Mouse (Mus musculus) T-helper 1 cell (primary cell): ENCODE measurements at regions not wholly inside any gene's neighbourhood (a gene's known extent, or its start where the extent isn't known, plus 50 kb on each side); places are given as distances from the start of the nearest gene placed in this dataset.

ENCODE experiments used
- in situ Hi-C: fragments of 300-600 bp; cut with MboI, MseI; formaldehyde crosslinking; loops from one replicate; pipeline ENCODE4 v1.15.1; 2025; ENCODE audit warnings: high pct_unique_total_duplicates

DNA sequence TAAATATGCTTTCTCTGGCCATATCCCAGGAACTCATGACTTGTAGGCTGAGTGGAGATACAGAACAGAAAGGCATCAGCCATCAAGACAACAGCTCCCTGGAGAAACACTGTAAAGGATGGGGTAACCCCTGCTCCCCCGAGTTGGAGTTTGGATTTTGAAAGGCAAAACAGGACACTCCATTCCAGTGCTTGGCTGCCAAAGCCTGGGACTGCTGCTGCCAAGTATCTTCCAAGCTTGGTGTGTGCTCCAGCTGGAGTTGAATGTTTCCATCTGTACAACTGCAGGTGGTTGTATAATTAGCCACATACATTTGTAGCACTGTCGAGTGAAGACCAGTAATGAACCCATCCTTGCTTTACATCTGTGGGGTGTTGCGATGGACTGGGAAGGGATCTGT lies 62.1 kb downstream of the 4933412E24Rik start:
- in situ Hi-C loops, result no loop called here

DNA sequence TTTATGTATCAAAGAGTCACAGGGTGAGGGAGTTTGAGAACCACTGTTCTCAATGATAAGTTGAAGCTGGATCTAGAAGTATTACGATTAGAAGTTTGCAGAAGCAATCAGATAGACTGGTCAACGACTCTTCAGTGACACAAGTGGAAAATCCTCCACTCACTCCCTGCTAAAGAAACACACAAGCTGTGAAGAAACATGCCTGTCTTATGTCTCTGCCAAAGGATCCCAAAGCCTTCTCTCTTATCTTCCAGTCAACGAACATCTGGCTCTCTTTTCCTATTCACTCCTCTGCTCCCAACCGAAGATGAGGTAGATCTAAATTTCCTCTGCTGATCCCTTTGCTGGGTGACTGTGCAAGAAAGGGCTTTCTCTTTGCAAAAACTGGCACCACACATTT lies 62.6 kb downstream of the 4933412E24Rik start:
- in situ Hi-C loops, result no loop called here

DNA sequence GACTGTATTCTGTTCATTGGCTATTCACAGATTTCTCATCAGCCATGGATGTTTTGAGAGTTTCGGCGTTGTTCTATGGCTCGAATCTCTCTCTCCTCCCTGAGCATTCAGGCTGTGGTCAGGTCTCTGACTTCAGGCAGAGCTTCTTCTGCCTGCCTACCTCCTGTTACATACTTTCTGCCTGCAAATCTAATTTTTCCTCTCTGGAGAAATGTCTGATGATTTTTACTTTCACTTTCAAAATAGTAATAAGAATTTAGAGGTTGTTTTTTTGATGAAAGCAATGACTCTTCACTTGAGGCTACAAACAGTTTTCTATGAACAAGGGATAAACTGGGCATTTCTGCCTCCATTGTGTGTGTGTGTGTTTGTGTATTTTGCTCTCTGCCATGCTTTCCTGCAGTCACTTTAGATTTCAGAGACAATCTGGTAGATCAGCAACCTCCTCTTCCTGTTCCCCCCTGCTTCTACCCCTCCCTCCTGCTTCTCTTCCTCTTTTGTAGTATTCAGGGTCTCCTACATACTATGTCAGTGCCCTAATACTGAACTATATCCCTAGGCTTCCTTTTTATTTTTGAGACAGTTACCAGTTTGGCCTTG lies 65.7 kb downstream of the 4933412E24Rik start:
- in situ Hi-C loops, result no loop called here

DNA sequence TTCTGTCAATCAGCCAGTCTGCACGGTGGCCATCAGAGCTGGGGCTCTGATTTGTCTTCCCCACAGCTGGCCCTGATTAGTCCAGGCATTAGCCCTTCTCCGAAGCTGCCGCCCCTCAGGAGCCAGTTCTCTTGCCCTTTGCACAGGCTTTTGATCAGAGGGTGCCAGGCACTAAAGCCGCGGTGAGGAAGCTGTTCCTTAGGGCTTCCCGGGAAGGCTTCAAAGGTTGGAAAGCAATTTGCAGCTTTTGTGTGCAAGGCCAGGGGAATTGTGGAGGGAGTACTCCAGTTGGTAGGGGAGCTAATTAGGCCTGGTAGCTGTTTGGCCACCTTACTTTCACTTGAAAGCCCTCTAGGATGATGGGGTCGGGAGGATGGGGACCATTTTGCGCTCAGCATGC lies 71.2 kb downstream of the 4933412E24Rik start:
- in situ Hi-C loops, result no loop called here

DNA sequence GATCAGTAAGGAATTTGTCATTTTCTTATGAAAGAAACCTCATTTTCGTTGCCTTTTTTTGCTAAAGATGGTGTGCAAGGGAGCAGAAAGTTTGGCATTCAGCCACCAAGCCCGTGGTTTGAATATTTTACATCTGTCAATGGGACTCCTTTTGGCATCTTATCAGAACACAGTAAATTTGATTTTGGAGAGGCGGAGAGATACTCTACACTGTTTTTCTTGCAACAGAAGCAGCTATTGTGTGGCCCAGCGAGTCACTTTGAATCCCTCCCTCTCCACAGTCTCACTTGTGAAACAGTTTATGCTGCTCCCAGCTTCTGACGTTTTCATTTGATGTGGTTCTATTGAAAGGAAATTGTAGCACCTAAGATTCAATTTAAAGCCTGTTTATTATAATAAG lies 79.9 kb downstream of the 4933412E24Rik start:
- in situ Hi-C loops, result no loop called here

DNA sequence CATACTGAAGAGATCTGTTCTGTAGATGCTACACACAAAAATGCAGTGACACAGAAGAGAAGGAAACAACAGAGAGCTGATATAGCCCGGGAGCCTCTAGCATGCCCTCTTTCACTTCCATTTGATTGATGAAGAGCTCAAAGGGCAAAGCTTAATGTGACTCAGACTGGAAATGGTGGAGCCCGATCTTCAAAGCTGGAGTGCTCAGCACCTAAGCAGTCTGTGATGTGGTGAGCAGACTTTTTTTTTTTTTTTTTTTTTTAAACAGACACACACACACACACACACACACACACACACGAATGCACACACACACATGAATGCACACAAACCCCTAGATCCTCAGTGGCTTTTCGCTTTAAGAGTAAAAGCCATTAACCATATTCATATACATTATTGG lies 102.6 kb downstream of the 4933412E24Rik start:
- in situ Hi-C loops, result no loop called here

DNA sequence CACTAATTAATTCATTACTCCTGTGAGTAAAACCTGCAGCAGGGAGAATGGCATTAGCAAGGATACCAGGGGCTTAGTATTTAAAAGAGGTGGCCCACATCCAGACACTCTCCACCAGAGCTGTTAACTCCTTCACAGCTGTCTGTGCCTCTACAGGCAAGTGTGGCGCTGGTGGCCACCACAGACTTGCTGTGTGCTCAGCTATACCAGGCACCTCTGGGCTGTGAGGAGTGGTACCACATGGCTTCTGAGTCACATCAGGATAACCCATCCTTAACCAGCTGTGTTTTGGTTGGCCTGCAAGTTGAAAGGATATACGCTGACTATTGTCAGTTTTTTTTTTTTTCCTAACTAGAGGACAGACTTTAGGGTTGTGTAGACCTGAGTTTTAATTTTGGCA lies 108.1 kb downstream of the 4933412E24Rik start:
- in situ Hi-C loops, result no loop called here

DNA sequence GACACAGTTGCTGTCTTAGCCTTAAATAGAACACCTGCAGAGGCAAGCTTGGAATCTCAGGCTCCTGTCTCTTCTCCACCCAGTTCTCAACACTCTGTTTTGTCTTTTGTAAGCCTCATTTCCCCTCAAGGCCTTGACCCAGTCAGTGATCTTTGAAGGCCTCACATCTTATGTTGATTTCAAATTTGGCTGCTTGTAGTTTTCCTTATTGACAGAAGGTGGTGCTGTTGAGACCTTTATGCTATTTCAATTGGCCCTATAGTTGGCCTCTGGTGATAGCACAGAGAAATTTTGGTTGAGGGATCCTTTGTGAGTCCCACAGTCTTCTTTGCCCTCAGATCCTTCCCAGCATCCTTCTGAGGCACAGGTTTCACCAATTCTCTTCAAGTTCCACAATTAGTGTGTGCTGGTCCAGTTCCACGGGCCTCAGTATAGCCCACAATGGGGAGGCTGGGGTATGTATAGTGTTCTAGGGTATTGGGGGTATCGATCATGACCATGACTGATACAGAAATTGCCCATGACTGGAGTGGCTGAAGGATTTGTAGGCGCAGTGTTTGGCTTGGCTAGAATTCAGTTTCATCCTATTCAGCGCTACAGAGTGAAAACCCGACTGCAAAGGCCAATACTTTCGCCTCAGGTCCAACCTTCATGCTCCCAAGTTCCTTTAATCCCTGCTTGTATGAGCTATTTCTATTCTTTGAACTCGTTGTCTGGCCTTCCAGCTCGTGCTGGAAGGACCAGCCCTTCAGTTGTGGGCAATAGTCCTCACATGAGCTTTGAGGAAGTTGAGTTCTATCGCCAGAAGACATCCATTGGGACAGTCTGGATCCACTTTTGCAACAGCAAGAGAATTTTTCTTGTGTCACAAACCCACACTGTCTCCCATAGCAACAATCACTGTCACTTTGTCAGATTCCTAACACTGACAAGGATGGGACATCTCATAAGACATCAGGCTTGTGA lies 110.3 kb downstream of the 4933412E24Rik start:
- in situ Hi-C loops, result no loop called here

DNA sequence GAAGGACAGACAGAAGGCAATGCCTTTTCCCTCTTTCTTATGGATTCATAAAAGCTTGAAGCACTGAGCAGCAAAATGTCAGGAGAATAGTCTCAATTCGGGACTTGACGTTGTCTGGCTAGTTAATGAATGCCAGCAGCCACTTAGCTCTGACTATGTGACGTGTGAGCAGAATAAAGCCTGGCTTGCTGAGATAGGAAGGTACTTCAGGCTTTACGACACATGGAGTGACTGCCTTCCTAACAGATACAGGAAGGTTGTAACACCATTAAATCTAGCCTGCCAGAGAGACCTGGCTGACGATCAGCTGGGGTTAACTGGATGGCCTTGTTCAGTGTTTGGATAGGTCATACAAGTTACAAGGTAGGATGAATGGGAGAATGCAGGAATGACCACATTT lies 111.7 kb downstream of the 4933412E24Rik start:
- in situ Hi-C loops, result no loop called here

DNA sequence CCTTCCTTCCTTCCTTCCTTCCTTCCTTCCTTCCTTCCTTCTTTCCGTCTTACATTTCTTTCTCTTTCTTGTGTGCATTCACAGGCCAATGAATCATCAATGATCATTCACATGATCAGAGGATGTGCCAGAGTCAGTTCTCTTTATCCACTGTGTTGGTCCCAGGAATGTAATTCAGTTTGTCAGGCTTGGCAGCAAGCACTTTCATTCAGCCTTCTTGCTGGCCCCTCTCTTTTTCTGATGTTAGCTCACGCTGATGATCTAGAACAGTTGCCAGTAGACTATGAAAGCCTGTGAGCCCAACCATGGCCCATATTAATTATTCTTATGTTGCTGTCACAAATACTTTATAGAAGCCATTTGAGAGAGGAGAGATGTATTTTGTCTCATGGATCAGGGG lies 127.4 kb downstream of the 4933412E24Rik start:
- in situ Hi-C loops, result loop anchor here (25.0 kb wide), 1 partner anchor 1173 kb away; no protein-coding TSS in a partner anchor

DNA sequence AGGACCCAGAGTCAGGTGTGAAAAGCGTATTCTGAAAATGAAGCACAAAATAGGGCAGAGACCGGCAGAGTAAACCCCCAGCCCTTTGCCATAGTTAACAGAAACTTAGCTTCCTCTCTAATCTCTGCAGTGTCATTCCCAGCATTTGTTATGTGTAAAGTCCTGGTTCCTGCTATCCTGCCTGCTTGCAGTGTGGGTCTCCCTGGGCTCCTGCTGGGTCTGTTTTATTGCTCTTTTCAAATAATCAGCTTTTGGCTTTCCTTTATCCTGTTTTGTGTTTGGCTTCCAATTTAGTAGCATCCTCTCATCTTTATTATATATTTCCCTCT lies 128.3 kb downstream of the 4933412E24Rik start:
- in situ Hi-C loops, result loop anchor here (25.0 kb wide), 1 partner anchor 1174 kb away; no protein-coding TSS in a partner anchor

DNA sequence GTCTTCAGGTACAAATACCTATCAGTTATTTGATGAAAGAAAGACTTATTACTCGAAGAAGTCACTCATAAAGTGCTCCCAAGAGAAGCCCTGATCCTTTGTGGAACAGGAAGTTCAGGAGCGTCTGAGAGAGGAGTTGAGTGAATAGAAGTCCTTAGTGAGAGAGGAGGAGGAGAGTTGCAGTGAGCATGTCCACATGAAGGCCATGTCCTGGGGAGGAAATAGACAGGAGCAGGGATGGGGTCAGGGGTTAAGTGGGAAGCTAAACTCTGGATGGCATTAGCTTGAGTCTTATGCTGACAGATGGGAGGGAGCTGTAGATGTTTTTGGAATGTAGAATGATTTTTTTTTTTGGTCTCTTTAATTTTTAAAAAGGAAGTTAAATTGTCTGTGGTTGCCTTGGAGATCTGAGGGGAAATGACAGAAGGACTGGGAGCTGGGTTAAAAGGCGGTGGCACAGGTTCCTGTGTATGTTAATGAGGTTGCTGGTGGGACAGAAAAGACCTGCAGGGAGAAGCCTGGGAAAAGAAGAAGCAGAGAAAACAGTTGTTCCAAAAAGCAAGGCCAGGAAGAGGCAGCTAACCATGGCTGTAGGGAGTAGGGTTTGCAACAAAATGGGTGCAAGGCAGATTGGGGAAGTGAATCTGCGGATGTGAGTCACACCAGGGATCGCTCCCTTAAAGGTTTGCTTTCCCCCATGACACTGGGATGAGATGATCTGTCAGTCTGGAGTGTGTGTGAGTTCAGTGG lies 128.9 kb downstream of the 4933412E24Rik start:
- in situ Hi-C loops, result loop anchor here (25.0 kb wide), 1 partner anchor 1175 kb away; no protein-coding TSS in a partner anchor

DNA sequence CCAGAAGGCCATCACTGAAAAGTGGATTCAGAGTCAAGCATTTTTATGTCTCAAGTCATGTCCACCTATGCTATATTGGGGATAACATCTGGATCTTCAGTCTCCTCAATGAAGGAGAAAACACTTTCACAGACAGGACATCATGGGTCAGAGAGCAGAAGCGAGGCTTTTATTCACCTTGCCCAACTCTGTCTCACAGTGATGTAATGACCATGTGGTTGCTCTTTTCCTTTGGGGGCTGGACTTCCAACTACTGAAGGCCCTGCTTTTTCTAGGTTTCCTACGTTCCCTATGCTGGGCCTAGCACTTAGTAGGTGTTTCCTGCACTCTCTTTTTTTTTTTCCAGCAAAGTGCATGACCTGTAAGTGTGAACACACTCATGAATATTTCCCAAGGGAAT lies 130.4 kb downstream of the 4933412E24Rik start:
- in situ Hi-C loops, result loop anchor here (25.0 kb wide), 1 partner anchor 1176 kb away; no protein-coding TSS in a partner anchor

DNA sequence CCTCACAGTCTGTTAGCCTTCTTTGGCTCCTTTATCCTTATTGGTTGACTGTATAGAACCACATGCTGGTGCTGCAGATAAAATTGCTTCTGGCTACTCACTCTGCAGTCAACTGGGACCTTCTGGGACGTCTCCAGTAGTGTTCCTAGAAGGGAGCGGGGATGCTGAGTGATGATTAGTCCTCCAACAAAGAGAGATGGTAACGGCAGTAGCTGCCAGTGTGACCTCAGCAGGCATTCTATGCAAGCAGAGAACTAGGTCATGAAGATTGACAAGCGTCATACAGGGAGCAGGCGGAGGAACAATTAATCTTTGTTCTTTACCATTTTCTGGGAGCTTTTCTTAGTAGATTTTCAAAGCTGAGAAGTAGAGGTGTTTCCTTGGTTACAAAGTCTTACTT lies 134.0 kb downstream of the 4933412E24Rik start:
- in situ Hi-C loops, result loop anchor here (25.0 kb wide), 1 partner anchor 1180 kb away; no protein-coding TSS in a partner anchor

DNA sequence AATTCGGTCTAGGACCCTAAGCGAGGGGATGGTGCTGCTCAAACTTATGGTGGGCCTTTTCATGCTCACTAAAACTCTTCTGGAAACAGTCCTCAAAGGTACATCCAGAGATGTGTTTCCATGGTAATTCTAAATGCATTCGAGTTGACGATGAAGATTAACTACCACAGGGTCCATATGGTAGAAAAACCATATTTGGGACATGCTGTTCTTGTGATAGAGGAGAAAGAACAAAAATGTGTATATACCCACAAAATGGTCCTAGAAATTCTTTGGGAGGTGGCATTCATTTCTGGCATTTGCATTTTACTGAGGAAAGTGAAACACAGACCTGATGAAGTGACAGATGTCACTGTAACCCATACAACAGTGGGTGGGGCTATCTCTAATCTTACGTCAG lies 136.0 kb downstream of the 4933412E24Rik start:
- in situ Hi-C loops, result loop anchor here (25.0 kb wide), 1 partner anchor 1182 kb away; no protein-coding TSS in a partner anchor

DNA sequence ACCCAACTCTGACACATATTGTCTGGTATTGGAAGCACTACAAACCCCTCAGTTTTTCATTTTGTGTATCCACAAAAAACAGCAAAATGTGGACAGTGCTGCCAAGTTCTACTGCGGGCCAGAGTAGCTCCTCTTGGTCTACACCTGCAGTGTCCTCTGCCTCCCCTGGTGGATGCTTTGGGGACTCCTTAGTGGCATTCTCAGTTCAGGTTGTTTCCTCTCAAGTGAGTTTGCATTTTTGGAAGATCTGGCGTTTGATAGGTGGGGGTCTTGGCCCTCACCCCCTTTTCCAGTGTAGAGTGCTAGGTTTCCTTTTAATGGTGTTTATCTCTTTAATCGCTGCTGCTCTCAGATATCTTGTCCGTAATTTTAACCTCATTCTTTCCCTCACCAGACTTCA lies 137.1 kb downstream of the 4933412E24Rik start:
- in situ Hi-C loops, result loop anchor here (25.0 kb wide), 1 partner anchor 1183 kb away; no protein-coding TSS in a partner anchor

DNA sequence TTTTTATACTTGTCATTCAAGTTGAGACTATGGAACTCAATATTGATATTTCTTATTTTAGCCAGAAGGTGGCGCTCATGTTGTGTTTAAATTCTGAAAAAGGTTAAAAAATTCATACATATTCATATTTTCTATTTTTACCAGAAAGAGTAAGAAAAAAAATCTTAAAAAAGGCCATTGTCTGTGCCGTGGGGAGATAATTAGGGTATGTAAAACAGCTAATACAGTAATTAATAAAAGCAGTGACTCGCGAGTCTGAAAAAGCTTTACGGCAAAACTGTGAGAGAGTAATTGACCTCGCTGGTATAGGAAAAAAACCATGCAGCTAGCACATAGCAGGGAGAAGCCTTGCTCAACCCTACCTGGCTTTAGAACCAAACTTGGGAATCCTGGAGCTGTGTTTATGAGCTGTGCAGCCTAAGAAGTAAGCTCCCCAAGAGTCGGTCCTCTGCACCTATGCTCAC lies 140.1 kb downstream of the 4933412E24Rik start:
- in situ Hi-C loops, result loop anchor here (25.0 kb wide), 1 partner anchor 1186 kb away; no protein-coding TSS in a partner anchor

DNA sequence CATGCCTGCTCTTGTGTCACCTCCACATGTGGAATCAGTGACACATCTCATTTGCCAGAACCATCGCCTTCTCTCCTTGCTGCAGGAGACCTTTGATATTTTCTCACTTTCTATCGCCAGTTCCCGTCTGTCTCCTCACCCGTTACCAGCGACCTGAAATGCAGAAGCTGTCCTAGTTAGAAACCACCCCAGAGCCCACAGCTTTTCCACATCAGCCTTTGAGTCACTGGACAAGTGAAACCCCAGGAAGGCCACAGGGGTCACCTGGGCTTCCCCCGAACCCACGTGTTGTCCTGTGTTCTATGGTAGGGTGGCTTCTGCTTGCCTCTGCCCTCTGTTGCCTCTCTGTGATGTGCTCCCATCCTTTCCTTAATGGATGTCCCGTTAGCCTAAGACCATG lies 149.7 kb downstream of the 4933412E24Rik start:
- in situ Hi-C loops, result no loop called here

DNA sequence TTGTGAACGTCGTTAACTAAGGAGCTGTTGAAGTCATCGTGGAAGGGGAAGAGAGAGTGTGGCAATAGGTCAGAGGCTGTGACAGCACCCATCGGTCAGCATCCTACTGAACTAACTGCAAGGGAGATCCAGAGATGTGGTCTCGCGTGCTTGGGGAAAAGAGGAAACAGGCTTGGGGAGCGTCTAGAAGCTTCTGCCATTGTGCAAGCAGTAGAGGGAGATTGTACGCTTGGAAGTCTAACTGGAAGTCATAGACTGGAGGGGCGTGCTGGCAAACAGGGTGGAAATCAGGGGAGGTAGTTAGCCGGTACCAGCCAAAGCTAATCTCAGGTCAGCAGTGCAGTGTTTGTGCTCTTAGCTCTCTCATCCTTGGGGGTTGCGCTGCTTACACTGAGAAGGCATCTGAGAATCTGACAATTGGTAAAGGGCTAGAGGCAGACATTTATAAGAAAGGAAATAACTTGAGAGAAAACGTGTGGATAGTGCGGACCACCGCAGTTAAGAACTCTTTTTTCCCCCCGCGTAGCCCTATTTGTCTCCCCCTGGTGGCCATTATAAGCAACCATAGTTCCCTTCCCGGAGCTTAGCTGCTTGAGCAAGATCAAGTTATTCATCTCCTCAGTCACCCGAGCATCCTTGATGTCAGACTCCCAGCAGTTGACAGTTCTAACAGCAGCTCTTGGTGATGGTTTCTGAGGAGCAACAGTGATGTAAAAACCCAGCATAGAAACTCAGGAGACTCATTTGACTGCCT lies 151.5 kb downstream of the 4933412E24Rik start:
- in situ Hi-C loops, result no loop called here

DNA sequence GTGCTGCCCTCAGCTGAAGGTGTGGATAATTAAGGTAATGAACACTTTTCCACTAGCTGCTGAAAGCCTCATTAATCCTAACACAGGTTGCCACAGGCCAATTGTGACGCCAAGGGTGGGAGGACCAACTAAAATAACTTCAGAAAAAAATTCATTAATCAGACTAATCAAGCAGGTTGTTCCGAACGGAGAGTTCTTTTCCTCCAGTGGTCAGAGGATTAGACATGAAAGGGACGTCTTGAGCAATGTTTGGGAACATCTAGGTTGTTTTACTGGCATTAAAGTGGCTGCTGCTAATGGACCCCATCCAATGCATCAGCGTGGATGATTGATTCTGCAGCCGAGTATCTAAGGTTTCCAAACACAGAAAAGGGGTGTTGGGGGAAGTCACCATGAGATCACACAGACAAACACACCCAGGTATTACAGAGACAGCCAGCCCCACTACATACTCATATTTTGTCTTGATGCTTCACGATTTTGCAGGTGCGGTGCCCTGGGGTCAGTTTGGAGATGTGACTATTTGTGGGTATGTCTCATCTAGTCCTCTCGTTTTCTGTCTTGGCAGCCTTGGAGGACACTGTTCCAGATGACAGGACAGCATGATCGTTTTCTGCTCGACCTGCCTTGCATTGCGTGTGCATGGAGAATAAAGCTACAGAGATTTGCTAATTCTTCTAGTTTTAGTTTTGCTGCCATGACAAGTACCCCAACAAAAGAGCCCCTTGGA lies 164.0 kb downstream of the 4933412E24Rik start:
- in situ Hi-C loops, result no loop called here
